In genomic region chr14:55879623-55880022, GRCm38 (mm10) we compare ENCODE assay signal across 10 mouse cellular contexts. TPM values are rescaled to one million over a fixed set of nuclear protein-coding genes. Genes with fewer than 3 reads are reported as not detected.
DNase-seq lines count a peak whose midpoint lies in the region; ATAC-seq and TF ChIP-seq lines count a peak whose summit lies in the region.
"Had no signal": no experiment of that assay in that cellular context is flagged by ENCODE, and none has a peak within 500 bp of the region (broad histone marks: within the 10 kb centered on the region; RNA-seq: fewer than 3 reads in every experiment).

No protein-coding gene starts in this region.

- no peak overlapping the region for H3K4me2 ChIP-seq in kidney, embryonic 14.5 days (replicated peaks; ENCODE audit: low read depth, low read length)
- H3K4me2 ChIP-seq in midbrain, postnatal 0 days (ENCODE audit: low read depth, low read length, poor library complexity, severe bottlenecking): no peak overlapping the region
- H3K4me2 ChIP-seq: embryonic facial prominence, embryonic 12.5 days had no signal

- TF ChIP-seq CTCF in midbrain, postnatal 0 days (IDR thresholded peaks at IDR 0.05): peak; percentile 87

- in situ Hi-C loops in ES-E14 (cut with MboI; ENCODE audit: low sequenced_read_pairs in 2 of 2, unreplicated experiment in 2 of 2): no loop called here

- no peak overlapping the region for H3K9ac ChIP-seq in kidney, embryonic 14.5 days (ENCODE audit: low read depth, low read length)
- no peak overlapping the region for H3K9ac ChIP-seq in ES-E14 (ENCODE audit: insufficient read depth, low read depth, low read length, poor library complexity, severe bottlenecking)
- H3K9ac ChIP-seq in midbrain, postnatal 0 days (replicated peaks; ENCODE audit: low read length, poor library complexity, severe bottlenecking): no peak overlapping the region
- H3K9ac ChIP-seq: embryonic facial prominence, embryonic 12.5 days had no signal

- DNase-seq in kidney, adult 11 months: peak; percentile 75
- no peak for DNase-seq in ES-E14 (ENCODE audit: low read depth, low spot score)
- peak; percentile 74 to 77 for DNase-seq in cerebellum, adult 18-20 months
- peak; percentile 64 to 68 for DNase-seq in frontal cortex, postnatal 25 days (ENCODE audit: low spot score in 2 of 2)
- DNase-seq in layer of hippocampus, adult 9-11 months: peak; percentile 81
- peak; percentile 86 for DNase-seq in midbrain, postnatal 0 days (ENCODE audit: low spot score)
- DNase-seq in thymus, postnatal 10 days (ENCODE audit: low spot score in 2 of 2): peak; percentile 64 to 82

- no peak for ATAC-seq in kidney, embryonic 14.5 days (ENCODE audit: low FRiP score, low TSS enrichment)
- ATAC-seq in midbrain, postnatal 0 days (ENCODE audit: low FRiP score): 0 out of 2 replicates have a peak, but pooled peaks have one; percentile 38

- H3K4me1 ChIP-seq in kidney, embryonic 14.5 days (ENCODE audit: control insufficient read depth, insufficient read depth, low read length): peaks cover 25% of the 10 kb centered on the region
- peaks cover 3 to 25% of the 10 kb centered on the region in 2 experiments; a peak in 2 of 4 replicates for H3K4me1 ChIP-seq in ES-E14 (ENCODE audit: control insufficient read depth in 2 of 2, insufficient read depth in 2 of 2, low read length in 2 of 2, poor library complexity in 1 of 2)
- H3K4me1 ChIP-seq in midbrain, postnatal 0 days (ENCODE audit: insufficient read depth, low read length): peaks cover 4% of the 10 kb centered on the region; the same call in 1 of the 2 replicates

- no peaks in the 10 kb centered on the region for H3K27me3 ChIP-seq in kidney, embryonic 14.5 days (ENCODE audit: control insufficient read depth, insufficient read depth, low read length)
- no peaks in the 10 kb centered on the region for H3K27me3 ChIP-seq in midbrain, postnatal 0 days (ENCODE audit: insufficient read depth, low read length)
- H3K27me3 ChIP-seq: embryonic facial prominence, embryonic 12.5 days had no signal

- no peak overlapping the region for H3K27ac ChIP-seq in kidney, embryonic 14.5 days (ENCODE audit: low read depth, low read length)
- no peak overlapping the region for H3K27ac ChIP-seq in ES-E14 (ENCODE audit: insufficient read depth, low read depth, low read length, poor library complexity, severe bottlenecking)
- no peak overlapping the region for H3K27ac ChIP-seq in midbrain, postnatal 0 days (ENCODE audit: low read depth, low read length)
- H3K27ac ChIP-seq: embryonic facial prominence, embryonic 12.5 days had no signal

- 34% methylated on average over 1 of the region's 1 CpGs for WGBS in kidney, embryonic 14.5 days
- 30% methylated on average over 1 of the region's 1 CpGs for WGBS in midbrain, postnatal 0 days

- no peaks in the 10 kb centered on the region for H3K36me3 ChIP-seq in kidney, embryonic 14.5 days (ENCODE audit: control insufficient read depth, insufficient read depth, low read length)
- H3K36me3 ChIP-seq in ES-E14 (ENCODE audit: control insufficient read depth, insufficient read depth, low read length, poor library complexity, severe bottlenecking): no peaks in the 10 kb centered on the region
- H3K36me3 ChIP-seq in midbrain, postnatal 0 days (ENCODE audit: insufficient read depth, low read length): no peaks in the 10 kb centered on the region
- H3K36me3 ChIP-seq: embryonic facial prominence, embryonic 12.5 days had no signal

- no peak overlapping the region for H3K4me3 ChIP-seq in kidney, embryonic 14.5 days (ENCODE audit: low read length)
- no peak overlapping the region for H3K4me3 ChIP-seq in ES-E14 (ENCODE audit: insufficient read depth in 1 of 2, low read depth in 1 of 2, low read length in 2 of 2, poor library complexity in 1 of 2, severe bottlenecking in 1 of 2)
- no peak overlapping the region for H3K4me3 ChIP-seq in midbrain, postnatal 0 days (ENCODE audit: low read depth, low read length)
- H3K4me3 ChIP-seq: embryonic facial prominence, embryonic 12.5 days; megakaryocyte, embryonic 14.5 days had no signal

- no peaks in the 10 kb centered on the region for H3K9me3 ChIP-seq in kidney, embryonic 14.5 days (ENCODE audit: control insufficient read depth, low read length)
- H3K9me3 ChIP-seq in ES-E14 (ENCODE audit: control insufficient read depth, insufficient read depth, low read depth, low read length): no peaks in the 10 kb centered on the region
- H3K9me3 ChIP-seq in midbrain, postnatal 0 days (ENCODE audit: low read length): no peaks in the 10 kb centered on the region
- H3K9me3 ChIP-seq: embryonic facial prominence, embryonic 12.5 days; megakaryocyte, embryonic 14.5 days had no signal

TF ChIP-seq in ES-E14, 5 proteins besides CTCF, POLR2A, EP300 and RAD21:
- TF ChIP-seq MAFK (IDR thresholded peaks at IDR 0.05; ENCODE audit: insufficient read depth, low read depth, low read length): no peak
- TF ChIP-seq ZNF384 (IDR thresholded peaks at IDR 0.05; ENCODE audit: low read depth, low read length): no peak
- peak; percentile 22; the same call in 1 of the 2 replicates for TF ChIP-seq HCFC1 (IDR thresholded peaks at IDR 0.05; ENCODE audit: borderline replicate concordance, insufficient read depth, low read length)
- no peak for TF ChIP-seq ZC3H11A (IDR thresholded peaks at IDR 0.05; ENCODE audit: borderline replicate concordance, low read depth, low read length)
- TF ChIP-seq CHD2 (IDR thresholded peaks at IDR 0.05; ENCODE audit: low read depth, low read length): no peak

RNA-seq across cellular contexts. Expression of gene Cbln3, which starts 4.6 kb away (rescaled TPM):
- polyA plus RNA-seq in kidney, embryonic 14.5 days (2014; fragmentation: Nextera tagmentation; extraction: Ambion mirVana): 0.23 and 0.31 TPM in 2 replicates
- total RNA-seq in ES-E14 (2012; rRNA removed): 0.04 and 0.11 TPM in 2 replicates
- total RNA-seq in midbrain, postnatal 0 days (2014; rRNA removed): 0.66 and 1.8 TPM in 2 replicates
- polyA plus RNA-seq in midbrain, postnatal 0 days (2015; fragmentation: Nextera tagmentation; extraction: Ambion mirVana): 0.43 and 0.54 TPM in 2 replicates

RNA-seq across cellular contexts. Expression of gene Khnyn, which starts 5.1 kb away (rescaled TPM):
- polyA plus RNA-seq in kidney, embryonic 14.5 days (2014; fragmentation: Nextera tagmentation; extraction: Ambion mirVana): 7.0 and 9.7 TPM in 2 replicates
- 7.2 and 15.8 TPM in 2 replicates for total RNA-seq in ES-E14 (2012; rRNA removed)
- total RNA-seq in midbrain, postnatal 0 days (2014; rRNA removed): 14.2 and 19.9 TPM in 2 replicates
- 6.3 and 6.5 TPM in 2 replicates for polyA plus RNA-seq in midbrain, postnatal 0 days (2015; fragmentation: Nextera tagmentation; extraction: Ambion mirVana)

RNA-seq across cellular contexts. Expression of gene Sdr39u1, which starts 20.5 kb away (rescaled TPM):
- polyA plus RNA-seq in kidney, embryonic 14.5 days (2014; fragmentation: Nextera tagmentation; extraction: Ambion mirVana): 61.3 and 64.7 TPM in 2 replicates
- 8.2 and 11.1 TPM in 2 replicates for total RNA-seq in ES-E14 (2012; rRNA removed)
- total RNA-seq in midbrain, postnatal 0 days (2014; rRNA removed): 143 and 146 TPM in 2 replicates
- polyA plus RNA-seq in midbrain, postnatal 0 days (2015; fragmentation: Nextera tagmentation; extraction: Ambion mirVana): 131 and 162 TPM in 2 replicates

RNA-seq across cellular contexts. Expression of gene Nynrin, which starts 25.8 kb away (rescaled TPM):
- polyA plus RNA-seq in kidney, embryonic 14.5 days (2014; fragmentation: Nextera tagmentation; extraction: Ambion mirVana): 11.0 and 15.6 TPM in 2 replicates
- total RNA-seq in ES-E14 (2012; rRNA removed): 7.1 and 10.4 TPM in 2 replicates
- total RNA-seq in midbrain, postnatal 0 days (2014; rRNA removed): 36.4 and 42.0 TPM in 2 replicates
- 6.8 and 7.2 TPM in 2 replicates for polyA plus RNA-seq in midbrain, postnatal 0 days (2015; fragmentation: Nextera tagmentation; extraction: Ambion mirVana)

RNA-seq across cellular contexts. Expression of gene Nfatc4, which starts 56.7 kb away (rescaled TPM):
- 26.3 and 33.8 TPM in 2 replicates for polyA plus RNA-seq in kidney, embryonic 14.5 days (2014; fragmentation: Nextera tagmentation; extraction: Ambion mirVana)
- 6.4 and 25.4 TPM in 2 replicates for total RNA-seq in ES-E14 (2012; rRNA removed)
- total RNA-seq in midbrain, postnatal 0 days (2014; rRNA removed): 9.6 and 12.9 TPM in 2 replicates
- 4.2 and 5.2 TPM in 2 replicates for polyA plus RNA-seq in midbrain, postnatal 0 days (2015; fragmentation: Nextera tagmentation; extraction: Ambion mirVana)

Comparison
In these comparisons a context has a peak if more than half of its experiments do, and no peak if none do; other contexts are left out.
1. RNA of gene Sdr39u1, which starts 20.5 kb away (total RNA-seq): 143 to 146 TPM in midbrain, postnatal 0 days; 8.2 to 11.1 TPM in ES-E14; every median in the first group is over 10 times any median in the second.